Mouse (Mus musculus): ENCODE results near the gene Vti1a. TPM values are rescaled to one million over a fixed set of nuclear protein-coding genes. Genes with fewer than 3 reads are reported as not detected.

Vti1a gene
- polyA plus RNA-seq, 1 experiment from 2014 or later, result 32.7 TPM

GRCm38 (mm10) chr19:55486473-55486872 is 170.4 kb downstream of the Vti1a start:
- Histone ChIP-seq H3K27ac (replicated peaks) (no peak overlapping the region), H3K9me3 (replicated peaks) (no peaks in the 10 kb centered on the region), H3K4me3 (no peak overlapping the region), H3K4me1 (peaks cover 17% of the 10 kb centered on the region), H3K36me3 (no peaks in the 10 kb centered on the region), H3K27me3 (ENCODE audit: low read depth, poor library complexity, severe bottlenecking) (no peaks in the 10 kb centered on the region)
- DNase-seq (ENCODE audit: low spot score), result no peak
- WGBS, result 84% methylated on average over 4 of the region's 4 CpGs

- Histone ChIP-seq H3K9me3 (replicated peaks) (no peaks in the 10 kb centered on the region), H3K4me3 (no peak overlapping the region), H3K27ac (replicated peaks) (no peak overlapping the region), H3K4me1 (peaks cover 23% of the 10 kb centered on the region), H3K27me3 (ENCODE audit: low read depth, poor library complexity, severe bottlenecking) (peaks cover 8% of the 10 kb centered on the region), H3K36me3 (no peaks in the 10 kb centered on the region)
- WGBS, result 38% methylated on average over 15 of the region's 15 CpGs
- DNase-seq (ENCODE audit: low spot score), result no peak
Observed at GRCm38 (mm10) chr19:55491126-55492076, 175.3 kb downstream of the Vti1a start.

GRCm38 (mm10) chr19:55496333-55496732 is 180.2 kb downstream of the Vti1a start:
- Histone ChIP-seq H3K27me3 (ENCODE audit: low read depth, poor library complexity, severe bottlenecking) (peaks cover 8% of the 10 kb centered on the region), H3K9me3 (replicated peaks) (no peaks in the 10 kb centered on the region), H3K36me3 (no peaks in the 10 kb centered on the region), H3K4me1 (peaks cover 39% of the 10 kb centered on the region), H3K27ac (replicated peaks) (no peak overlapping the region), H3K4me3 (no peak overlapping the region)
- WGBS, result 84% methylated on average over 9 of the region's 9 CpGs
- no peak for DNase-seq (ENCODE audit: low spot score)

GRCm38 (mm10) chr19:55499179-55499863 is 183.2 kb downstream of the Vti1a start:
- H3K9me3 ChIP-seq (replicated peaks), result no peaks in the 10 kb centered on the region
- WGBS, result 64% methylated on average over 18 of the region's 18 CpGs

GRCm38 (mm10) chr19:55501985-55502384 is 185.9 kb downstream of the Vti1a start:
- Histone ChIP-seq H3K4me3 (no peak overlapping the region), H3K36me3 (peaks cover 5% of the 10 kb centered on the region; the same call in 1 of the 2 replicates), H3K9me3 (replicated peaks) (no peaks in the 10 kb centered on the region), H3K27ac (replicated peaks) (no peak overlapping the region), H3K27me3 (ENCODE audit: low read depth, poor library complexity, severe bottlenecking) (no peaks in the 10 kb centered on the region), H3K4me1 (peaks cover 21% of the 10 kb centered on the region)
- WGBS, result 79% methylated on average over 4 of the region's 4 CpGs
- no peak for DNase-seq (ENCODE audit: low spot score)

More at GRCm38 (mm10) chr19:55499179-55499863, 183.2 kb downstream of the Vti1a start:
- peaks cover 24% of the 10 kb centered on the region for H3K4me1 ChIP-seq
- no peak for DNase-seq (ENCODE audit: low spot score)
- H3K4me3 ChIP-seq, result no peak overlapping the region
- H3K36me3 ChIP-seq, result no peaks in the 10 kb centered on the region
- H3K27me3 ChIP-seq (ENCODE audit: low read depth, poor library complexity, severe bottlenecking), result 0 out of 2 replicates have a peak, but pooled peaks cover 2% of the 10 kb centered on the region
- peak overlapping the region; percentile 43; the same call in 1 of the 2 replicates for H3K27ac ChIP-seq (replicated peaks)

GRCm38 (mm10) chr19:55503771-55504170 is 187.7 kb downstream of the Vti1a start:
- H3K36me3 ChIP-seq, result peaks cover 8% of the 10 kb centered on the region; the same call in 1 of the 2 replicates
- peaks cover 19% of the 10 kb centered on the region for H3K4me1 ChIP-seq
- 0 out of 2 replicates have a peak overlapping the region, but pooled peaks have one; percentile 3 for H3K27ac ChIP-seq (replicated peaks)
- WGBS, result 92% methylated on average over 4 of the region's 4 CpGs
- no peak for DNase-seq (ENCODE audit: low spot score)
- H3K9me3 ChIP-seq (replicated peaks), result no peaks in the 10 kb centered on the region
- no peak overlapping the region for H3K4me3 ChIP-seq
- H3K27me3 ChIP-seq (ENCODE audit: low read depth, poor library complexity, severe bottlenecking), result no peaks in the 10 kb centered on the region

- WGBS, result 90% methylated on average over 16 of the region's 16 CpGs
- peaks cover 8% of the 10 kb centered on the region; the same call in 1 of the 2 replicates for H3K36me3 ChIP-seq
- DNase-seq (ENCODE audit: low spot score), result no peak
- no peaks in the 10 kb centered on the region for H3K4me1 ChIP-seq
- no peaks in the 10 kb centered on the region for H3K27me3 ChIP-seq (ENCODE audit: low read depth, poor library complexity, severe bottlenecking)
- no peaks in the 10 kb centered on the region for H3K9me3 ChIP-seq (replicated peaks)
- no peak overlapping the region for H3K4me3 ChIP-seq
- 0 out of 2 replicates have a peak overlapping the region, but pooled peaks have one; percentile 3 for H3K27ac ChIP-seq (replicated peaks)
Observed at GRCm38 (mm10) chr19:55507748-55508147, 191.7 kb downstream of the Vti1a start.

- H3K36me3 ChIP-seq, result peaks cover 8% of the 10 kb centered on the region; the same call in 1 of the 2 replicates
- no peaks in the 10 kb centered on the region for H3K4me1 ChIP-seq
- WGBS, result 86% methylated on average over 4 of the region's 4 CpGs
- H3K27ac ChIP-seq (replicated peaks), result no peak overlapping the region
- no peaks in the 10 kb centered on the region for H3K27me3 ChIP-seq (ENCODE audit: low read depth, poor library complexity, severe bottlenecking)
- DNase-seq (ENCODE audit: low spot score), result no peak
- H3K4me3 ChIP-seq, result no peak overlapping the region
- no peaks in the 10 kb centered on the region for H3K9me3 ChIP-seq (replicated peaks)
Observed at GRCm38 (mm10) chr19:55508239-55508638, 192.1 kb downstream of the Vti1a start.

GRCm38 (mm10) chr19:55508965-55509364 is 192.9 kb downstream of the Vti1a start:
- no peaks in the 10 kb centered on the region for H3K4me1 ChIP-seq
- DNase-seq (ENCODE audit: low spot score), result no peak
- 94% methylated on average over 5 of the region's 5 CpGs for WGBS

GRCm38 (mm10) chr19:55509618-55510017 is 193.5 kb downstream of the Vti1a start:
- Histone ChIP-seq H3K27ac (replicated peaks) (no peak overlapping the region), H3K4me3 (no peak overlapping the region), H3K36me3 (peaks cover 8% of the 10 kb centered on the region; the same call in 1 of the 2 replicates), H3K27me3 (ENCODE audit: low read depth, poor library complexity, severe bottlenecking) (no peaks in the 10 kb centered on the region), H3K4me1 (no peaks in the 10 kb centered on the region), H3K9me3 (replicated peaks) (no peaks in the 10 kb centered on the region)
- DNase-seq (ENCODE audit: low spot score), result no peak
- WGBS, result 98% methylated on average over 8 of the region's 8 CpGs

More at GRCm38 (mm10) chr19:55508965-55509364, 192.9 kb downstream of the Vti1a start:
- H3K36me3 ChIP-seq, result peaks cover 8% of the 10 kb centered on the region; the same call in 1 of the 2 replicates
- H3K27ac ChIP-seq (replicated peaks), result no peak overlapping the region
- no peak overlapping the region for H3K4me3 ChIP-seq
- no peaks in the 10 kb centered on the region for H3K9me3 ChIP-seq (replicated peaks)
- H3K27me3 ChIP-seq (ENCODE audit: low read depth, poor library complexity, severe bottlenecking), result no peaks in the 10 kb centered on the region

- 89% methylated on average over 4 of the region's 4 CpGs for WGBS
- no peak overlapping the region for H3K4me3 ChIP-seq
Observed at GRCm38 (mm10) chr19:55513941-55514340, 197.8 kb downstream of the Vti1a start.

GRCm38 (mm10) chr19:55520236-55520635 is 204.1 kb downstream of the Vti1a start:
- no peak for DNase-seq (ENCODE audit: low spot score)
- Histone ChIP-seq H3K9me3 (replicated peaks) (no peaks in the 10 kb centered on the region), H3K4me1 (0 out of 2 replicates have a peak, but pooled peaks cover 5% of the 10 kb centered on the region), H3K27ac (replicated peaks) (no peak overlapping the region), H3K27me3 (ENCODE audit: low read depth, poor library complexity, severe bottlenecking) (no peaks in the 10 kb centered on the region), H3K4me3 (no peak overlapping the region), H3K36me3 (no peaks in the 10 kb centered on the region)
- WGBS, result 91% methylated on average over 2 of the region's 2 CpGs

More at GRCm38 (mm10) chr19:55513941-55514340, 197.8 kb downstream of the Vti1a start:
- Histone ChIP-seq H3K9me3 (replicated peaks) (no peaks in the 10 kb centered on the region), H3K27me3 (ENCODE audit: low read depth, poor library complexity, severe bottlenecking) (no peaks in the 10 kb centered on the region), H3K4me1 (no peaks in the 10 kb centered on the region), H3K36me3 (no peaks in the 10 kb centered on the region), H3K27ac (replicated peaks) (no peak overlapping the region)
- no peak for DNase-seq (ENCODE audit: low spot score)

Measured in midbrain, embryonic 10.5 days (tissue).